Mouse (Mus musculus) splenic B cell, adult 2 months (primary cell): ENCODE results near the gene Nfib.

Experiments used
- DNase-seq: peaks from one replicate; pipeline ENCODE4 v3.0.0-alpha.2; 2011; ENCODE audit warnings: low read depth, low spot score
- H3K27me3 ChIP-seq: 2 replicates; pipeline ENCODE4 v1.6.1; 2012; ENCODE audit warnings: mild to moderate bottlenecking, low read length, moderate library complexity, mixed read lengths; ENCODE audit not compliant: control insufficient read depth, poor library complexity, insufficient read depth, severe bottlenecking
- H3K36me3 ChIP-seq: 2 replicates; pipeline ENCODE4 v1.6.1; 2012; ENCODE audit warnings: mild to moderate bottlenecking, low read length, moderate library complexity, mixed read lengths; ENCODE audit not compliant: control insufficient read depth, poor library complexity, insufficient read depth, severe bottlenecking

Gene Nfib

GRCm38 (mm10) chr4:82662626-82663025 is 42.9 kb downstream of the Nfib start:
- no peak for DNase-seq
- no peaks in the 10 kb centered on the region for H3K27me3 ChIP-seq
- no peaks in the 10 kb centered on the region for H3K36me3 ChIP-seq

DNA sequence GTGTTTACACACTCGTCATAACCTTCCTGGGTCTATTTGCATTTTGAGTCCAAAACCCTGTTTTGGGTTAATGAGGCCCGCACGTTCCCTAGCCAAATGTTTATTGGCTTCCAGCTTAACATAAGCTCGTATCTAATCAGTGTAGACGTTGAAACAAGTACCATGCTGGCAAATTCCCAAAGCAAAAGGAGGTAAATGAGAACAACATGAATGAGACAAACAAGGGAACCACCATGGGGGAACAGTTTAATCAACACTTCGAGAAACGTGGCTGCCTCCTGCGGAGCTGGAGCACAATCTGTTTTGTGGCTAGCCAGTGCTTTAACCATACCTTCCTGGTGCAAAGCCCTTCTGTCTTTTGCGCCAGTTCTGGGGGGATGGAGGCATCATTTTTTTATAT is 43.3 kb downstream of the Nfib start:
- Histone ChIP-seq H3K36me3 (no peaks in the 10 kb centered on the region), H3K27me3 (no peaks in the 10 kb centered on the region)
- DNase-seq: no peak

DNA sequence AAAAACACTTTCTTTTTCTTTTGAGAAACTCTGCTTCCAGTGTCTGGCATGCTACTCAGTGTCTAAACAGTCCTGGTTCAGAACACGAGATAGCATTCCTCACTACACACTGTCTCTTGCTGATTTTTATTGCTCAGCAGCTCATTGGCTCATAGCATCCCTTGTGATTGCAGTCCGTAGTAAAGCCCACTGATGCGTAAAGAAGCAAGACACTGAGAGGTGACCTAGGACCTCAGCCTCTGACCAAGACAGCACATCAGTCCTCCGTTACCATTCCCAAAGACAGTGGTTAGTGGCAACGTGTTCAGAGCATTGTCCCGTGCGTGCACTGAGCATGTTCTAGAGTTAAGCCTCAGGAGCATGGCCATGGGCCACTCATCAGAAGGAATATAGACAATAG is 44.3 kb downstream of the Nfib start:
- DNase-seq: no peak
- Histone ChIP-seq H3K36me3 (no peaks in the 10 kb centered on the region), H3K27me3 (no peaks in the 10 kb centered on the region)

- Histone ChIP-seq H3K36me3 (no peaks in the 10 kb centered on the region), H3K27me3 (no peaks in the 10 kb centered on the region)
Observed at GRCm38 (mm10) chr4:82645679-82646078, 59.9 kb downstream of the Nfib start.

GRCm38 (mm10) chr4:82644797-82645196 is 60.8 kb downstream of the Nfib start:
- no peaks in the 10 kb centered on the region for H3K36me3 ChIP-seq
- H3K27me3 ChIP-seq: no peaks in the 10 kb centered on the region
- no peak for DNase-seq

More at GRCm38 (mm10) chr4:82645679-82646078, 59.9 kb downstream of the Nfib start:
- no peak for DNase-seq

GRCm38 (mm10) chr4:82643734-82644085 is 61.8 kb downstream of the Nfib start:
- H3K36me3 ChIP-seq: no peaks in the 10 kb centered on the region
- no peaks in the 10 kb centered on the region for H3K27me3 ChIP-seq
- no peak for DNase-seq

DNA sequence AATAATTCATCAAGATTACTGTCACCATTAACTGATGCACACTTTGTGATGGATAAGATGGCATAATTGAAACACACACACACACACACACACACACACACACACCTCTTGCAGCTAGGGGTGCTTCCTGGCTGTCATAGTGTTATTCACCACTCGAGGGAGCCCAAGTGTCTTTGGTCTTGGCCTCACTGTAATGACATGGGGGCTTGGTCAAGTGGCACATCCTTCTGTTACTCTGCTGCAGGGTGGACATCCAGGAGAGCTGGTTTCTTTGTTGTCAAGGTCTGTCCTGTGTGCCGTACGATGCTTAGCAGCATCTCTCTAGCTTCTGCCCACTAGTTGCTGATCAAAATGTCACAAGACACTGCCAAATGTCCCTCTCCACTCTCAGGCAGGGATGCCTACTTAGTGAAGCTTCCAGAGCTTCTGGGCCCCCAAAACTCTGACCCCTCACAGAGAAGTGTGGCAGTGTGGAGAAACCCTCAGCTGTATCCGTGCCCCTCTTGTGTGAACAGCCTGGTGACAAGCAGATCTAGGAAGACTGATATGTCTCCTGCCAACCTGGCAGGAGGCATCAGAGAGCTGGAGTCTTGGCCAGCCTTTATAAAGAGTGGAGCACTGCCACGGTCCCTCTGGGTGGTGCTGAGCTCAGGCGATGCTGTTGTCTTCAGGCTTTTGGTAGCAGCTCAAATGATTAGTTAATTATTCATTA is 62.4 kb downstream of the Nfib start:
- Histone ChIP-seq H3K36me3 (no peaks in the 10 kb centered on the region), H3K27me3 (no peaks in the 10 kb centered on the region)
- DNase-seq: no peak

DNA sequence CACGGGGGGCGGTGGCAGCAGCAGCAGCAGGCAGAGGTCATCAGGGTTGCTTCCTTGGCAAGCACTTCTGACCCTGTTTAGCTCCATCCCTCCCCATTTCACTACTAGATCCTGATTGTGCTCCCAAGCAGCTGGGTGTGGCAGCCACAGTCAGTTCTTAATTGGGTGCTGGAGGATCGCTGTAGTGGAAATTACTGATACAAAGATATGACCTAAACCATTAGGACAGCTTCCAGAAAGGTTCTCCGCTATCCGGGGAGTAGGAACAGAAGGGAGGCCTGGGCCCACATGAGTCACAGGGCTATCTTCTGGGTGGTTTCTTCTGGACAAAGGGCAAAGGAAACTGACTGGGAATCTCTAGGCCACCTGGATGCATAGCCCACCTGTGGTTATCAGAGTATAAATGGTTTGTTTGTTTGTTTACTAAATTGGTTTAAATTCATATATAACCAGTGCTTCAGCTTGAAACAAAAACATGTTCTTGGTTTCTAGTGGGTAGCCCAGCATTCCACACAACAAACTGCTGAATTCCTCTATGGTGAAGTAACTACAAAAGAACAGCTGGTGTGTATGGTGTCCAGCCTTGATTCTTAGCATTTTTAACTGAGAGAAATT is 64.4 kb downstream of the Nfib start:
- no peaks in the 10 kb centered on the region for H3K27me3 ChIP-seq
- no peak for DNase-seq
- H3K36me3 ChIP-seq: no peaks in the 10 kb centered on the region

- DNase-seq: no peak
- H3K27me3 ChIP-seq: no peaks in the 10 kb centered on the region
- no peaks in the 10 kb centered on the region for H3K36me3 ChIP-seq
Observed at GRCm38 (mm10) chr4:82638251-82638650, 67.3 kb downstream of the Nfib start.

DNA sequence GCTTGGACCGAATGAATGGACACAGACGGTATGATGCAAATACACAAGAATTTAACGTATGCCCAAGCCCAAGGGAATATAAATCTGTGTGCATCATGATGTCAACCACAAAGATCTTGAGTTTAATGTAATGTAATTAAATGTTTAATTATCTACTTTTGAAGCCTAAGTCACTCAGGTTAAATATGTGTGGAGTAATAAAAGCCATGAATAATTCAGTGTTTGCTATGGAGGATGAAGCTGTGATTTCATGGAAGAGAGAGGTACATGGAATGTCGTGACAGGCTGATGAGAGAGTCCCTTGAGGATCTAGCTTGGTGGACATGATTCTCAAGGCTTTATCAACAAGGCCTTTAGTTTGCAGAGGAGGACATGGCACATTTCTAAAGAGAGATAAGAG is 67.9 kb downstream of the Nfib start:
- H3K27me3 ChIP-seq: no peaks in the 10 kb centered on the region
- DNase-seq: no peak
- H3K36me3 ChIP-seq: no peaks in the 10 kb centered on the region

GRCm38 (mm10) chr4:82636658-82637057 is 68.9 kb downstream of the Nfib start:
- DNase-seq: no peak
- Histone ChIP-seq H3K36me3 (no peaks in the 10 kb centered on the region), H3K27me3 (no peaks in the 10 kb centered on the region)

- Histone ChIP-seq H3K36me3 (no peaks in the 10 kb centered on the region), H3K27me3 (no peaks in the 10 kb centered on the region)
- DNase-seq: no peak
Observed at GRCm38 (mm10) chr4:82635881-82636280, 69.7 kb downstream of the Nfib start.

DNA sequence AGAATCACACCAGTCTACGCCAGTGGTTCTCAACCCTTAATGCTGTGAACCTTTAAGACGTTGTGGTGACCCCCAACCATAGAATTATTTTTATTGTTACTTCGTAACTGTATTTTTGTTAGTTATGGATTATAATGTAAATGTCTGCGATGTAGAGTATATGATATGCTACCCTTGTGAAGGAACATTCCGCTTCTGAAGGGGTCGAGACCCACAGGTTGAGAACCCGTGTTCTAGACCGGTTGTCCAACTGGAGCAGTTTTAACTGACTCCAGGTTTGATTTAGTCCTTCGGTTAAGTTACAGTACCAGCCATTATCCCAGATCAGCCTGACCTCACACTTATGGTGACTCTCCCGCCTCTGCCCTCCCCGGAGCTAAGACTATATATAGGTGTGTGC is 70.4 kb downstream of the Nfib start:
- no peak for DNase-seq
- Histone ChIP-seq H3K27me3 (no peaks in the 10 kb centered on the region), H3K36me3 (no peaks in the 10 kb centered on the region)

GRCm38 (mm10) chr4:82634365-82634764 is 71.2 kb downstream of the Nfib start:
- Histone ChIP-seq H3K27me3 (no peaks in the 10 kb centered on the region), H3K36me3 (no peaks in the 10 kb centered on the region)
- no peak for DNase-seq

DNA sequence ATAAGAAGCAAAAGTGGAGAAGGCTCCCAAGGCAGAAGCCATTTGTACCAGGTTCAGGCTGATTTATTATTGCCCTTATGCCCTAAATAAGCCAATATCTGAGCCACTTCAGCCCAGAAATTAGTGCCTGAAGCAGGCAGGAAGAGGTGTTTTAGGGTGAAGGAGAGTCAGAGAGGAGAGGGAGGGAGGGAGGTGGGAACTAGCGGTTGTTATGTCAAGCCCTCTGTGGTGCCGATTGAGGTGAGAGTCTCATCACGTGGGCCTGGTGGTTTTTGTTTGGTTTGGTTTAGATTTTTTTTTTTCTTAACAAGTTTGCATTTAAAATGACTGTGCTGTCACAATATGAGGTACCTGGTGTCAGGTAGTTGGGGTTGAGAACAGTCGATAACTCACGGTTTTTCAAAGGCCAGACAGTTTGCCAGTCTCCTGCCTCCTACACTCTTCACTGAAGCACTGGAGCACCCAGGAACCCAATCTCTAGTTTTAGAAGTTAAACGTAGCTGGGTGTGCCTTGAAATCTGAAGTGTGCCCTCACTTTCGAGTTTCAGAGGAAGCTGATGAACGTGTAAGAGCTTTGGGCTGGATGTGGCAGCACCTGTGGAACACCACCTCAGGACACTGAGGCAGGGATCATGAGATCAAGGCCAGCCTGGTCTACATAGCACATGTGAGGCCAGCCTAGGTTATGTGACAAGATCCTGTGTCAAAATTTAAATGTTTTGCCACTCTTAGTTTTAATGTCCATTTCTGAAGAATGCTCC is 81.1 kb downstream of the Nfib start:
- no peak for DNase-seq

More for the DNA sequence above, 81.1 kb downstream of the Nfib start:
- Histone ChIP-seq H3K27me3 (no peaks in the 10 kb centered on the region), H3K36me3 (no peaks in the 10 kb centered on the region)
